Mouse (Mus musculus) heart, postnatal 0 days (tissue): ENCODE data around the gene Olfr25.

Experiments
- CTCF ChIP-seq: IDR thresholded peaks from 2 replicates; pipeline ENCODE4 v1.5.1; 2016; ENCODE audit warnings: antibody characterized with exemption, control low read depth, low read depth
- EP300 ChIP-seq: IDR thresholded peaks from 2 replicates; pipeline ENCODE4 v1.6.1; 2016; ENCODE audit warnings: antibody characterized with exemption, low read depth

DNA sequence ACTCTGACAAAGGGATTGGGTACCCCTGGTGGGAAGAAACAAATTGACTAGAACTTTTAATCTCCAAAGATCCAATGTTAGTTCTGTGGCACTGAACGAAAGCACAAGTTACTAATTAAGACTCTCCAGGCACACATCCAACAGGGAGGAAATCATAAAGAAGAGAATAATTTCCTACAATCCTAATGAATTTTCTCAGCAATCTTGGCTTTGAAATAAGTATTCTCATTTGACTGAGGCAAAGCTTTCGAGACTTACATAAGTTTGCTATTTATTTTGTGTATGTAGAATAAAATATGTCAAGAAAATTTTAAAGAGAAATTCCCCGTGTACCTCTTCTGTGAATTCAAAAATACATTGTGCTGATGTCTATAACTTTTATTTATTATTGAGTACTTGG lies at the start of gene Olfr25:
- no peak for TF ChIP-seq CTCF
- TF ChIP-seq EP300, result no peak
